Mouse (Mus musculus): Measurements from ENCODE around the gene Slc24a1. TPM values are rescaled to one million over a fixed set of nuclear protein-coding genes. Genes with fewer than 3 reads are reported as not detected.

Slc24a1 gene
- total RNA-seq, 2 experiments from 2014 or later = 0.68 TPM; not detected in 1

Other genes starting within 250 kb of the Slc24a1 start
- 49.9 and 65.9 TPM in 2 replicates for gene Rab11a, start 213.8 kb downstream of the Slc24a1 start, total RNA-seq (2015; ENCODE audit: low replicate concordance)
- 63.1 and 76.4 TPM in 2 replicates for gene Rab11a, start 213.8 kb downstream of the Slc24a1 start, total RNA-seq (2017; ENCODE audit: low replicate concordance)
- gene Dennd4a, start 140.3 kb downstream of the Slc24a1 start, total RNA-seq (2015; ENCODE audit: low replicate concordance) = 2,131 and 2,183 TPM in 2 replicates
- gene Dennd4a, start 140.3 kb downstream of the Slc24a1 start, total RNA-seq (2017; ENCODE audit: low replicate concordance) = 2,463 and 2,483 TPM in 2 replicates
- gene Ints14, start 9.3 kb upstream of the Slc24a1 start, total RNA-seq (2015; ENCODE audit: low replicate concordance) = 10.4 and 11.7 TPM in 2 replicates
- 7.5 and 7.8 TPM in 2 replicates for gene Ints14, start 9.3 kb upstream of the Slc24a1 start, total RNA-seq (2017; ENCODE audit: low replicate concordance)
- gene Hacd3, start 70.1 kb upstream of the Slc24a1 start, total RNA-seq (2015; ENCODE audit: low replicate concordance) = 6.1 and 18.3 TPM in 2 replicates
- gene Hacd3, start 70.1 kb upstream of the Slc24a1 start, total RNA-seq (2017; ENCODE audit: low replicate concordance) = 19.9 and 20.2 TPM in 2 replicates
- gene Dpp8, start 80.8 kb upstream of the Slc24a1 start, total RNA-seq (2015; ENCODE audit: low replicate concordance) = 32.0 and 46.1 TPM in 2 replicates
- 62.7 and 69.0 TPM in 2 replicates for gene Dpp8, start 80.8 kb upstream of the Slc24a1 start, total RNA-seq (2017; ENCODE audit: low replicate concordance)
- not detected in 2 replicates for gene Igdcc4, start 149.9 kb upstream of the Slc24a1 start, total RNA-seq (2015; ENCODE audit: low replicate concordance)
- 0.56 TPM in 1 of 2 replicates, not detected in the other for gene Igdcc4, start 149.9 kb upstream of the Slc24a1 start, total RNA-seq (2017; ENCODE audit: low replicate concordance)
- gene Igdcc3, start 189.6 kb upstream of the Slc24a1 start, total RNA-seq (2015; ENCODE audit: low replicate concordance) = not detected in 2 replicates
- gene Igdcc3, start 189.6 kb upstream of the Slc24a1 start, total RNA-seq (2017; ENCODE audit: low replicate concordance) = not detected in 2 replicates
- 10.2 and 13.2 TPM in 2 replicates for gene Parp16, start 243.7 kb upstream of the Slc24a1 start, total RNA-seq (2015; ENCODE audit: low replicate concordance)
- 14.5 and 15.3 TPM in 2 replicates for gene Parp16, start 243.7 kb upstream of the Slc24a1 start, total RNA-seq (2017; ENCODE audit: low replicate concordance)